Mouse (Mus musculus) embryonic fibroblast, embryonic 13.5 days (primary cell): ENCODE measurements at regions not wholly inside any gene's neighbourhood (a gene's known extent, or its start where the extent isn't known, plus 50 kb on each side); places are given as distances from the start of the nearest gene placed in this dataset.

Experiments
- CTCF ChIP-seq: IDR thresholded peaks from 2 replicates; pipeline ENCODE4 v1.5.1; 2011; ENCODE audit warnings: mild to moderate bottlenecking, control low read depth, low read length, moderate library complexity, borderline replicate concordance; ENCODE audit not compliant: insufficient read depth
- POLR2A ChIP-seq: IDR thresholded peaks from 2 replicates; pipeline ENCODE4 v1.6.1; 2011; ENCODE audit warnings: low read depth, mild to moderate bottlenecking, control low read depth, low read length, moderate library complexity

- no peak for TF ChIP-seq POLR2A
- no peak for TF ChIP-seq CTCF
Observed at GRCm38 (mm10) chr6:50933510-50933909, 279.3 kb upstream of the Npvf start.
